Mouse (Mus musculus): ENCODE results near the gene Psmc3ip. TPM values are rescaled to one million over a fixed set of nuclear protein-coding genes. Genes with fewer than 3 reads are reported as not detected.

The Psmc3ip gene
- polyA plus RNA-seq, 1 experiment from 2014 or later: 15.2 TPM

DNA sequence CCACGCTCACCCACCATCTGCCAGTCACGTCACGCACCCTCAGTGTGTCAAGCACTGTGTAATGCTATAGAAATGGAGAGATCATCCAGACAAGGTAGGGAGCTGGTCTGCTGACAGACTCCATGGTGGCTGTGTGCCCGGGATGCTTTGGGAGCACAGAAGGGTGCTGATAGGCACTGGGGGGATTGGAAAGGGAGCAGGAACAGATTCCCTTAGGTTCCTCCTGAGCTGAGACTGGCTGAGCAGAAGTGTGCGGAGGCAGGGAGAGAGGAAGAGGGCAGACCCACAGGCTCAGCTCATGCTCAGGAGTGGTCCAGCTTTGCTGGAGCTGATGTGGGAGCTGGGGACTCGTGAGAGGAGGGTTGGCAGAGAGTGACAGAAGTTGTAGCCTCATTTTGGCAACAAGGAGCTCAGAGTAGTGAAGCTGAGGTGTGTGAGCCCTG is 44.2 kb downstream of the Psmc3ip start:
- no peak for ATAC-seq (ENCODE audit: insufficient read depth)
- H3K27ac ChIP-seq (replicated peaks): no peak overlapping the region
- peaks cover 31% of the 10 kb centered on the region for H3K4me1 ChIP-seq (replicated peaks)
- 82% methylated on average over 6 of the region's 6 CpGs for WGBS (ENCODE audit: insufficient replicate concordance)
- no peak overlapping the region for H3K9ac ChIP-seq
- no peak overlapping the region for H3K4me2 ChIP-seq
- H3K36me3 ChIP-seq (replicated peaks): peaks cover 100% of the 10 kb centered on the region
- no peaks in the 10 kb centered on the region for H3K9me3 ChIP-seq (replicated peaks)
- no peak overlapping the region for H3K4me3 ChIP-seq (replicated peaks)
- H3K27me3 ChIP-seq: no peaks in the 10 kb centered on the region

GRCm38 (mm10) chr11:101050359-101050758 is 44.9 kb downstream of the Psmc3ip start:
- H3K27me3 ChIP-seq: no peaks in the 10 kb centered on the region
- ATAC-seq (ENCODE audit: insufficient read depth): no peak
- H3K9ac ChIP-seq: no peak overlapping the region
- no peak overlapping the region for H3K4me2 ChIP-seq
- H3K27ac ChIP-seq (replicated peaks): no peak overlapping the region
- H3K4me3 ChIP-seq (replicated peaks): no peak overlapping the region
- H3K36me3 ChIP-seq (replicated peaks): peaks cover 100% of the 10 kb centered on the region
- H3K4me1 ChIP-seq (replicated peaks): peaks cover 26% of the 10 kb centered on the region
- WGBS (ENCODE audit: insufficient replicate concordance): 89% methylated on average over 9 of the region's 9 CpGs
- H3K9me3 ChIP-seq (replicated peaks): no peaks in the 10 kb centered on the region

DNA sequence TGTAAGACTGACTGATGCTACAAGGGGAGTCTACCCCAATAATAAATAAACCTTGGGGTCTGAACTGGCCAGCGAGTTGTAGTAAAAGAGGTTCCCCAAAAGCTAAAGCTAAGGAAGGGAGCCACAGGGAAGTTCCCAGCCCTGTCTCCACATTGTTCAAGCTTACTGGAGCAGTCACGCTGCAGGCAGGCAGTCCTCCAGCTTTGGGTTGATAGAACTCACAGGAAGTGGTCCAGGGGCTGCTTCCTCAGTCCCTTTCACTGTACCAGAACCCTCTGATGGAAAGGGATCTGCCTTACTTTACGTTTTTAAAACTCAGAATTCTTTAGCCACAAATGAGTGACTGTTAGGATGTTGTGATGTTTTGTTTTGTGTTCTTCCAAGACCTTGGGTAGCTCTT is 47.7 kb downstream of the Psmc3ip start:
- H3K9ac ChIP-seq: no peak overlapping the region
- H3K27ac ChIP-seq (replicated peaks): no peak overlapping the region
- no peak for ATAC-seq (ENCODE audit: insufficient read depth)
- H3K4me3 ChIP-seq (replicated peaks): no peak overlapping the region
- peaks cover 8% of the 10 kb centered on the region for H3K4me1 ChIP-seq (replicated peaks)
- peaks cover 100% of the 10 kb centered on the region for H3K36me3 ChIP-seq (replicated peaks)
- 55% methylated on average over 3 of the region's 3 CpGs for WGBS (ENCODE audit: insufficient replicate concordance)
- no peak overlapping the region for H3K4me2 ChIP-seq
- no peaks in the 10 kb centered on the region for H3K9me3 ChIP-seq (replicated peaks)
- no peaks in the 10 kb centered on the region for H3K27me3 ChIP-seq

- Histone ChIP-seq H3K4me1 (replicated peaks) (peaks cover 8% of the 10 kb centered on the region), H3K27me3 (no peaks in the 10 kb centered on the region), H3K4me2 (no peak overlapping the region), H3K9me3 (replicated peaks) (no peaks in the 10 kb centered on the region), H3K27ac (replicated peaks) (no peak overlapping the region), H3K36me3 (replicated peaks) (peaks cover 100% of the 10 kb centered on the region), H3K9ac (no peak overlapping the region), H3K4me3 (replicated peaks) (no peak overlapping the region)
- ATAC-seq (ENCODE audit: insufficient read depth): 0 out of 2 replicates have a peak, but pooled peaks have one; percentile 34
- 37% methylated on average over 9 of the region's 9 CpGs for WGBS (ENCODE audit: insufficient replicate concordance)
Measured at GRCm38 (mm10) chr11:101046440-101046839, 48.8 kb downstream of the Psmc3ip start.

DNA sequence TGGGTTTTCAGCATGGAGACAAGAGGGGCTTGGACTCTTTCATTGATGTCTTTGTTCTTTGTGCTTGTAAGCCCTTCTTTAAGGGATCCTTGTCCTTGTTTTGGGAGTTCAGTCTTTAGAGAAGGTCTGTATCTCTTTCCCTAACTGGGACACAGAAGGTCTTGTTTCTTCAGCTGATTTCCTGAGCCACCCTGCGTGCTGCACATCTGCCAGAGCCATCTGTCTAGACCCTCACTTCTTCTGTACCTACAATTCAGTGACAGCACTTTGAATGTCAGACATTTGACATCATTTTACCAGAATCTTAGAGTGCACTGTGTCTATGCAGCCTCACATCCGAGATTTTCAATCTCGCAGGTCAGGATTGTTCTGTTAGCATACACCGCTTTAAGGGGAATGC is 49.4 kb downstream of the Psmc3ip start:
- 86% methylated on average over 4 of the region's 4 CpGs for WGBS (ENCODE audit: insufficient replicate concordance)
- Histone ChIP-seq H3K27ac (replicated peaks) (no peak overlapping the region), H3K27me3 (no peaks in the 10 kb centered on the region), H3K4me3 (replicated peaks) (no peak overlapping the region), H3K9ac (no peak overlapping the region), H3K4me2 (no peak overlapping the region), H3K4me1 (replicated peaks) (peaks cover 8% of the 10 kb centered on the region), H3K9me3 (replicated peaks) (no peaks in the 10 kb centered on the region), H3K36me3 (replicated peaks) (peaks cover 100% of the 10 kb centered on the region)
- no peak for ATAC-seq (ENCODE audit: insufficient read depth)

Small RNAs within 50 kb of the gene (microRNA-seq; reads per million reads assigned to microRNA genes)
- gene Gm27626: not detected

Other genes with a start within 250 kb of the Psmc3ip start
- 20.6 and 22.5 TPM in 2 replicates for gene Stat5b, start 244.7 kb downstream of the Psmc3ip start, polyA plus RNA-seq (2015; fragmentation: Nextera tagmentation; extraction: Ambion mirVana)
- 8.2 and 8.7 TPM in 2 replicates for gene Stat5a, start 236.1 kb downstream of the Psmc3ip start, polyA plus RNA-seq (2015; fragmentation: Nextera tagmentation; extraction: Ambion mirVana)
- 35.5 and 40.0 TPM in 2 replicates for gene Stat3, start 155.9 kb downstream of the Psmc3ip start, polyA plus RNA-seq (2015; fragmentation: Nextera tagmentation; extraction: Ambion mirVana)
- gene Cavin1, start 124.5 kb downstream of the Psmc3ip start, polyA plus RNA-seq (2015; fragmentation: Nextera tagmentation; extraction: Ambion mirVana): 26.9 and 28.1 TPM in 2 replicates
- gene Atp6v0a1, start 86.0 kb downstream of the Psmc3ip start, polyA plus RNA-seq (2015; fragmentation: Nextera tagmentation; extraction: Ambion mirVana): 45.3 and 47.1 TPM in 2 replicates
- 7.1 and 7.5 TPM in 2 replicates for gene Naglu, start 25.4 kb downstream of the Psmc3ip start, polyA plus RNA-seq (2015; fragmentation: Nextera tagmentation; extraction: Ambion mirVana)
- gene Hsd17b1, start 17.0 kb downstream of the Psmc3ip start, polyA plus RNA-seq (2015; fragmentation: Nextera tagmentation; extraction: Ambion mirVana): 0.29 and 0.39 TPM in 2 replicates
- gene Coasy, start 12.9 kb downstream of the Psmc3ip start, polyA plus RNA-seq (2015; fragmentation: Nextera tagmentation; extraction: Ambion mirVana): 18.9 and 22.9 TPM in 2 replicates
- gene Mlx, start 8.2 kb downstream of the Psmc3ip start, polyA plus RNA-seq (2015; fragmentation: Nextera tagmentation; extraction: Ambion mirVana): 24.2 and 26.7 TPM in 2 replicates
- 13.4 and 13.6 TPM in 2 replicates for gene Retreg3, start 24.5 kb upstream of the Psmc3ip start, polyA plus RNA-seq (2015; fragmentation: Nextera tagmentation; extraction: Ambion mirVana)
- gene Tubg1, start 24.5 kb upstream of the Psmc3ip start, polyA plus RNA-seq (2015; fragmentation: Nextera tagmentation; extraction: Ambion mirVana): 38.3 and 38.9 TPM in 2 replicates
- gene Tubg2, start 60.5 kb upstream of the Psmc3ip start, polyA plus RNA-seq (2015; fragmentation: Nextera tagmentation; extraction: Ambion mirVana): 0.05 and 0.24 TPM in 2 replicates
- gene Cntnap1, start 75.1 kb upstream of the Psmc3ip start, polyA plus RNA-seq (2015; fragmentation: Nextera tagmentation; extraction: Ambion mirVana): 0.07 and 0.12 TPM in 2 replicates
- gene Plekhh3, start 75.9 kb upstream of the Psmc3ip start, polyA plus RNA-seq (2015; fragmentation: Nextera tagmentation; extraction: Ambion mirVana): 1.5 and 1.9 TPM in 2 replicates
- gene Ccr10, start 80.0 kb upstream of the Psmc3ip start, polyA plus RNA-seq (2015; fragmentation: Nextera tagmentation; extraction: Ambion mirVana): 0.05 TPM in 1 of 2 replicates, not detected in the other
- gene Ezh1, start 131.0 kb upstream of the Psmc3ip start, polyA plus RNA-seq (2015; fragmentation: Nextera tagmentation; extraction: Ambion mirVana): 9.8 and 11.0 TPM in 2 replicates
- gene Ramp2, start 150.6 kb upstream of the Psmc3ip start, polyA plus RNA-seq (2015; fragmentation: Nextera tagmentation; extraction: Ambion mirVana): 20.3 and 25.4 TPM in 2 replicates
- gene Vps25, start 158.3 kb upstream of the Psmc3ip start, polyA plus RNA-seq (2015; fragmentation: Nextera tagmentation; extraction: Ambion mirVana): 77.2 and 81.7 TPM in 2 replicates
- 5.1 and 6.7 TPM in 2 replicates for gene Wnk4, start 165.1 kb upstream of the Psmc3ip start, polyA plus RNA-seq (2015; fragmentation: Nextera tagmentation; extraction: Ambion mirVana)
- gene Cntd1, start 183.6 kb upstream of the Psmc3ip start, polyA plus RNA-seq (2015; fragmentation: Nextera tagmentation; extraction: Ambion mirVana): 0.67 TPM in 2 replicates
- 80.5 and 87.1 TPM in 2 replicates for gene Coa3, start 183.7 kb upstream of the Psmc3ip start, polyA plus RNA-seq (2015; fragmentation: Nextera tagmentation; extraction: Ambion mirVana)
- gene Becn1, start 206.8 kb upstream of the Psmc3ip start, polyA plus RNA-seq (2015; fragmentation: Nextera tagmentation; extraction: Ambion mirVana): 94.0 and 97.1 TPM in 2 replicates
- gene Psme3, start 220.8 kb upstream of the Psmc3ip start, polyA plus RNA-seq (2015; fragmentation: Nextera tagmentation; extraction: Ambion mirVana): 189 and 190 TPM in 2 replicates
- gene Aoc2, start 229.6 kb upstream of the Psmc3ip start, polyA plus RNA-seq (2015; fragmentation: Nextera tagmentation; extraction: Ambion mirVana): 1.4 and 1.5 TPM in 2 replicates
- gene Aoc3, start 235.2 kb upstream of the Psmc3ip start, polyA plus RNA-seq (2015; fragmentation: Nextera tagmentation; extraction: Ambion mirVana): 0.06 TPM in 1 of 2 replicates, not detected in the other

Data from liver, embryonic 15.5 days (tissue).